Mouse (Mus musculus): ENCODE data around the gene Psmc3.

The Psmc3 gene

DNA sequence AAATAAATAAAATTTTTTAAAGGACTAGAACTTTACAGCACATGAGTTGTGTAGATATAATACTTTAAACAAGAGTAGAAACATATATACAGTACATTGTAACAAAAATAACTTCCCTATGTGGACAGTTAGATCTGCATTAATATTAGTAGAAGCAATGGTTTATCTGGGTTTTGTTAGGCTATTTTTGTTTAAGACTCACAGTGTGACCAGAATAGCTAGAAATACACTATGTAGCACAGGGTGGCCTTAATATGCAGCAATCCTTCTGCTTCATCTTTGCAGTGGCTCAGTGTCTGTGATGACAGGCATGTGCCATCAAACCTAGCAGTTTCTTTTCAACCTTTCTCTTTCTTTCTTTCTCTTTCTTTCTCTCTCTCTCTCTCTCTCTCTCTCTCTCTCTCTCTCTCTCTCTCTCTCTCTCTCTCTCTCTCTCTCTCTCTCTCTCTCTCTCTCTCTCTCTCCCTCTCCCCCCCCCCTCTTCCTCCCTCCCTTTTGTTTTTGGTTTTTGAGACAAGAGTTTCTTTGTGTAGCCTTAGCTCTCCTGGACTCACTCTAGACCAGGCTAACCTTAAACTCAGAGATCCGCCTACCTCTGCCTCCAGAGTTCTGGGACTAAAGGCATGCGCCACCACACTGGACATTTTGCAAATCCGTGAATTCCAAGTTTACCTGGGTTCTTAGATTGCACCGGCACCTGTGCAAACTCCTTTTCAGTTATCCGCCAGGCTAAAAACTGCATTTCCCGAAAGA is 452 bp upstream of the Psmc3 start:
- 0% methylated on average over 6 of the region's 6 CpGs for WGBS

DNA sequence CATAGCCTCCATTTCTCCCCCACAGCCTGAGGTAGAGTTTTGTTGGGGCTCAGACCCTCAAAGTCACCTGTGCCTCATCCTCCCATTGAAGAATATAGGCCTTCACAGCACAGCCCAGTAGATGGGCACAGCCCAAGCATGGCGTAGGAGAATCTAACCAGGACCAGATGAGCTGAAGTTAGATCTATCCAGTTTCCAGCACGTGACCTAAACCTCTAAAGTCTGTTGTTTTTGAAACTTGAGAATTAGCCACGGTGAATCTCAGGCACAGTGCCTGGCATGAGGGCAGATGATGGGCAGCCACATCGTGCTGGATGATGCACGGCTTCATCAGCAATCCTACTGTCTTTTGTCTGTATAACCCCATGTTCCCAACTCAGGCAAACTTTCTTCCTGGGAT is 4.6 kb downstream of the Psmc3 start:
- WGBS: 89% methylated on average over 5 of the region's 5 CpGs

DNA sequence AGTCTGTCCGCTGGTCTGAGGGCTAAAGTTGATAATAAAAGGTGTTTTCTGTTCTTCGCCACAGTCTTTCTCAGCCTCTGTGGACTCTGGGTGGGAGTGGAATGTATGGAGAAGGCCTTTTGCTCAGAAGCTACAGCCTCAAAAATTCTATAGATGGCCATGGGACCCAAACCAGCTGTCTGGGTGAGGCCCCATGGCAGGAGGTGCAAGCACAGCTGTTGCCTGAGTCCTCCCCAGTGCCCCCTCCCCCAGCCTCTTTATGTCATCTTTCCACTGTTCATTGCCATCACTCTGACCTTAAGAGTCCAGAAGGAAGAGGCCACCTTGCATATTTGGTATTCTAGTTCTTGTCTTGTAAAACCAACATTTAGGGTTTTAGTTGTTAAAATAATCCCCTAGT is 5.6 kb downstream of the Psmc3 start:
- WGBS: 93% methylated on average over 2 of the region's 2 CpGs

DNA sequence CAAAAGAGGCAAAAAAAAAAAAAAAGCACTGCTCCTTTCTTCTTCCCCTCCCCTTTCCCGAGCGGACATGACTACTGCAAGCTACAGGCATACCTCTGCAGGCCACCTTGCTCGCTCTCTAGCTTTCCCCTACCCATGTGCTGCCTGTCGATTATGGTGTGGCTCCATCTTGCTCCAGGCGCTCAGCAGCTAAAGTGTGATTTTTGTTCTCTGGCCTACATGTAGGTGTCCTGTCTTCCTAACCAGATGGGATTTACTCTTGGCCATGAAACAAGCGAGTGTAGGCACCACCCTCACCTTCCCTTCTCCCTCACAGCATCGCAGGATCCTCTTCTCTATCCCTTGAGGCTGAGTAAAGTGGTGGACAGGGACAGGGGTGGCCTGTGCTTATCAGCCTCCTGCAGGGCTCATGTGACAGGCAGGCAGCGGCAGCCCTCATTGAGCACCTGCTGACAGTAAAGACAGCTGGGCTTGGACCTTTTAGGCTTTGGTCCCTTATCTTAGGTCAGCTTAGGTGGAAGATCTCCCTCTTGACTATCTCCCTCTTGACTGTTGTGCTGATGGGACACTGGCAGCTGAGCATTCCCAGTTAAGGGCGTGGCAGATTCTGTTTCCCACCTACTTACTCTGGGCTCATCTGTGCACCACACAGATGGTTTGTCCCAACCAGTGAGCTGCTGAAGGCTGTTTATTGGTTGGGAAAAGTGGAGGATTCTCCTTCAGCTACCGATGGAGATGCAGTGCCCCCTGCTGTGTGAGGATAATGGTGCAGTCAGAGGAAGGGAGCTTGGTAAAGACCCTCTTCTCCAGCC is 6.9 kb downstream of the Psmc3 start:
- 54% methylated on average over 10 of the region's 10 CpGs for WGBS

DNA sequence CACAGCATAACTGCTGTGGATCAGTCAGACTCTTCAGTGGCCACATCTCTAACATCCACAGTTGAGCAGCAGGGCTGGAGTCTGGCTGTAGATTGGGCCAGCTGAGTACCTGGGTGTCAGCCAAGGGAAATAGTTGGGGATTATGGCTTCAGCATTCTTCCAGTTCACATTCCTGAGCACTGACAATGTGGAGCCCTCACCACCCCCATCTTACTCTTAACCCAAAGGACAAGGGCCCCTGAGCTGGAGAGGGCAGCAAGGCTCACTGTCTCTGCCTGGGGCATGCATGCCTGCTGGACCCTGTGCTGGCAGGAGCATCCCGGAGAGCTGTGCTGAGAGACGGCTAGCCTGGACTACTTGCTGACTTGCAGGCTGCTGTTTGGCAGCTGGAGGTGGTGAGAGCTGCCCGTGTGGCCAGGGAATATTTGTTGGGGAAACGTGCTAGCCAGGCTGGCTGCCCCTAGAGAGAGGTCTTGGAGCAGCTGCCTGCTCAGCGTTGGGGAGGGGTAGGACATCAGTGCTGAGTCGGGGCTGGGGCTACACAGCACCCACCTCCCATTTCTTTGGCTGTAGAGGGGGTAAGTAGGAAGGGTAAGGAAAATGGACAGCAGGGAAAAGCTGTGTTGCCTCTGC is 8.2 kb downstream of the Psmc3 start:
- 74% methylated on average over 6 of the region's 6 CpGs for WGBS

DNA sequence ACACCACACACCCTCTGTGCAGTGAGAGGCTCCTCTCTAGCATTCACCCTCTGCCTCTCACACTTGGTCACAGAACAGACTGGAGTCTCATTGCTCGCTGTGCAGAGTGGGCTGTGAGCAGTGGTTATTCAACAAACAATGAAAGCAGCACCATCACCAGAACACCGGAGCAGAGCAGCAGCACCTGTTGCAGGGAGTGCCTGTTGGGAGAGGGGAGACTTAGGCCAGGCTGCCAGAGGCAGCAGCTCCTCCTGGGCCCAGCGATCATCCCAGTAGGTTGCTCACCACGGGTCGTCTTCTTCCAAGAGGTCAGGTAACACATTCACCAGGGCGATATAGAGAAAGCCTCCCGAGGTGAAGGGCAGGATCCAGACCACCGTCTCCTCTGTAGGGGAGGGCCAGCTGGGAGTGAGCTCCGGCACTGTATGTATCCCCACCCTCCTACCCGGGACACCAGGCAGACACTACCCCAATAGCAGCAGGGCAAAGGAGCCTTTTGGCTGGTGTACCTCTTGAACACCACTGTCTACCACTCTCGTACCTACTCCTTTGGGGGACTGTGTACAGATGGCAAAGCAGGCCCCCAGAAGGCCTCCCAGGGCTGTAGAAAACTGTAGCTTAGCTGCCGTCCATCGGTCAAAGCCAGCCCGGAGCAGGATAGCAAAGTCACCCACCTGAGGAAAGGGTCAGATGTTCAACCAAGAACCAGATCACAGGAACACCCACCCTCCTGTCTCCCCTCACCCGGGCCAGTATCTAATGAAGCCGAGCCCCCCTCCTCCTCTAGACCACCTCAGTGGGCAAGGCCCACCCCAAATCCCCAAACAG is 9.2 kb downstream of the Psmc3 start:
- WGBS: 87% methylated on average over 16 of the region's 16 CpGs

DNA sequence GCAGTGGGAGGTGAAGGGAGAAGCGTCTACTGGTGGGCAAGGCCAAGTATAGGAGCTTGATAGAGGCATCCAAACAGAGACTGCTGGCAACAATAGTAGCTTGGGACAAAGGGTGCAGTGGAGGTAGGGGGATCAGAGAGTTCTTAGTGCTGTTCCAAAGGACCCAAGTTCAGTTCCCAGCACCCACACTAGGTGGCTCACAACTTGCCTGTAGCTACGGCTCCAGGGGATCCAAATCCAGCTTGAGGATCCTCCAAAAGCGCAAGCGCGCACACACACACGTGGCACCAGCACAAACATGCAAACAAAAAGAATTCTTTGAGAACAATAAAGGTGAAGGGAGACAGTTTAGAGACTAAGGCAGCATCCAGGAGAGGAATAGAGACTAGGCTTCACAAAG is 10.4 kb downstream of the Psmc3 start:
- WGBS: 80% methylated on average over 6 of the region's 6 CpGs

DNA sequence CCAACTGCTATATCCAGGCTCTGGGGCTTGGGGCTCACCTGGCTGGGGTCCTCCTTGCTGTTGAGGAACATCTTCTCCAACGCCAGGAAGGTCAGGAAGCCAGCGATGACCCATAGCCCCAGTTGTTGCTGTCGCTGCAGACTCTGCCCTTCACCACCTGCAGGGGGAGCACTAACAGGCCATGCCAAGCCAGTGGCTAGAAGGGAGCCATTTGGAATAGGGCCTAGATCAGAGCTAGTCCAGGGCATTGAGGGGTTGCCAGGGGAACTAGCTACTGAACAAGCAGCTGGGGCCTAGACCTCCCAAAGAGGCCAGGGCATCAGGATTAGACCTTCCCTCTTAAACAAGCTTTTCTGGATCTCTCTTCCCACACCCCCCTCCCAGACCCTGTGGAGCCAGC is 11.7 kb downstream of the Psmc3 start:
- WGBS: 42% methylated on average over 3 of the region's 3 CpGs

DNA sequence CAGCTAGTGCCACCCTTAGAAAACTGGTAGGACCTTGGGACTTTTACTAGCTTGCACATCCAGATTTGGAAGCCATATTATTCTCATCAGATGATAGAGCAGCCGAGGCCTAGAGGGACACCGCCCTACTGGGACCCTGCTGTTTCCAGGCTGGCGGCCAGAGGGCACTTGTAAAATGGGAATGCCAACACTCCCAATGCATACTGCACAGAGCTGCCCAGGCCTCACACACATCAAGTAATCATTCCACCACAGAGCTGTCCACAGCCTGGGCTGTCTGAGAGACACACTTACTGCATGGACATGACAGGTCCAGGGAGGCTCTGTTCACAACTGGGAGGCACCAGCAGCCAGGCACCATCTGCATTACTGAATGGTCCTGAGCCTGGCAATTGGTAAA is 12.6 kb downstream of the Psmc3 start:
- 76% methylated on average over 3 of the region's 3 CpGs for WGBS

DNA sequence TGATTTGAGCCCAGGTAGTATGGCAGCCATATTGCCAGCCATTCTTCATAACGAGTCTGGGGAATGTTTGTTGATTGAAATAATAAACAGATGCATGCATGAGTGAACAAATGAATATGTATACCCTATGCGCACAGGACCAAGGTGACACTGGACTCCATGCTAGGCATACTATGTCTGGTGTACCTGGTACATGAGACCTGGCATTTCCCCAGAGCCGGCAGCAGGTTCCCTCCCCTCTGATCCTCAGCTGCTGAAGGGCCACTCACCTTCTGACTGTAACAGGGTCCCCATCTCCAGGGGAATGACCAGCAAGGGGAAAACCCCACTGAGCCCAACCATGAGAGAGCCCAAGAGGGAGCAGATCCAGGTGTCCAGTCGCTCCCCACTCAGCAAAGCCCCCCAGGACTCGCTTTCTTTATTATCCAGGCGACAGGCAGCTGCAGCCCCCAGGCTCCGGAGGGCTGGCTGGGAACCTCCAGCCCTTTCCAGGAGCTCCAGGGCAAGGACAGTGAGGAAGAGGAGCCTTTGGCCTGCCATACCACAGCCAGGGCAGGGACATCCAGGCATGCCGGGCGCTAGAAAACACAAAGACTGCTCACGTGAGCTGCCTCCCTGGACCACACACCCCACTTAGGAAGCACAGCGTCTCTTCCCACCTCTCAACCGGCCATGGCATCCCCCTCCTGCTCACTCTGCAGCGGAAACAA is 14.5 kb downstream of the Psmc3 start:
- 68% methylated on average over 13 of the region's 13 CpGs for WGBS

DNA sequence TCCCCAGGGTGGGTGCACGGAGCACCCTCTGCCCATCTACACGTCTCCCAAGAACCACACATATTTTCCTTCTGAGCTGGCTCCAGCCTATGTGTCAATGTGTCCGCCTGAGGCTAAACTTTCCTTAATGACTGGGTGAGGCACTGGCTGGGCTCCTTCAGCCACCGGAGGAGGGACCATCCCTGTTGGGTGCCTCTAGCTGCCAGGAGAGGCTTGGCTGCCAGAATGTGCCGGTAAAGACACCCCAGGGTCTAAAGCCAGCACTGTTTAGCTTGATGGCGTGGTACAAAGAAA is 15.0 kb downstream of the Psmc3 start:
- WGBS: 35% methylated on average over 6 of the region's 6 CpGs

DNA sequence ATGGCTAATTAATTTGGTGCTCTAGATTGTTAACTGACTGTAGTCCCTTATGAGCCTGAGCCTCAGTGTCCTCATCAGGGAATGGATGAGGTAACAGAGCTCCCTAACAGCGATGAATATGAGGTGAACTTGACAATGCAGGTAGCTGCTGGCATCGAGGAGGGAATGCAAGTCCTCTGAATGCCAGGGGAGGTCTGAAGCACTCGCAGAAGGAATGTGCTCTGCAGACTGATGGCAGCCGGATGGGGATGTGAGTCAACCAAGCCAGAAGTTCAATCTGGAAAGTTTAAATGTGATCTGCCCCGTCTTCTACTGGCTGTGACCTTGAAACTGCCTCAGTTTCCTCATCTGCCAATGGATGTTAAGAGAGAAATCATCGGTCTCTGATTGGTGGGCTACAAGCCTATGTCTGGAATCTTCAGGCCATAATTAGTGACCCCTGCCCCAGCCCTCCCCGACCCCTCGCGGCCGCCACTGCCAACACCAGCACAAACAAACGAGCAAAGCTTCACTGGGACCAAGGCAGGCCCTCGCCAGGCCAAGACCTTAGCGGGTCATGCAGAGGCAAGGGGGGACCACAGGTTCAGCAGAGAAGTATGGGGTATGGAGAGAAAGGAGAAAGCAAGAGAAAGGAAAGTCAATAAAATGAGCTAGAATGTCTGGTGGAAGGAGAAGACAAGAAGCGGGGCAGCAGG is 15.6 kb downstream of the Psmc3 start:
- WGBS: 7% methylated on average over 14 of the region's 14 CpGs

DNA sequence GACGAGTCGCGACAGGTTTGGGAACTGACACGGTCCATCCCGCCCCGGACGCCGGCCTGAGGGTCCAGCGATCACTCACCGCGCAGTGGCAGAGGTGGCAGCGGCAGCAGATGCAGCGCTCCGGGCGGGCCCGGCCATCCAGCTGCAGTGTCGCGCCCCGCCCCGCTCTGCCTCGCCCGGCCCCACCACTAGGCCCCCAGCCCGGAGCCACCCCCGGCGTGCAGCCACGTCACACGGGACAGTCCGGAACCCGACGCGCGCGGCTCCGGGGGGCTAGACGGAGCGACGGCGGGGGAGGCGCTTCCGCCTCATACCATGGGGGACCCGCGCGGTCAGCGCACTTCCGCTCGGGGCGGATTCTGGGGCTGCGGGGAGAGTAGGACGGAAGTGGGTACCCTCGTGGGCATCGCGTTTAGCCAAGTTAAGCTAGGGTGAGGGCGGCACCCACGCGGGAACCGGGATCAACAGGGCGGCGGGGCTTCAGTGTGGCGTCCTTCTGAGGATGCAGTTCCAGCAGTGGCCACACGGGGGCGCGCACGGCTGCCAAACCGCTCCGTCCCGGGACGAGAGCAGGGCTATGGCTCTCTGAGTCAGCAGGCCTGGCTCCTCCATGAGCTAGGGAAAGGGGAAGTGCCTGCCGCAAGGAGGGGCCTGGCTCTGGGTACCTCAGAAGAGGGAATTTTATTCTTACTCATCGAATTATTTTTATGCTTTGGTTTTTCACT is 16.4 kb downstream of the Psmc3 start, which contains the start of gene Slc39a13:
Gene Slc39a13, minus strand, starts transcription at position 342 of the 725 bp plus-strand sequence.
- under 1% methylated on average over 69 of the region's 69 CpGs for WGBS

DNA sequence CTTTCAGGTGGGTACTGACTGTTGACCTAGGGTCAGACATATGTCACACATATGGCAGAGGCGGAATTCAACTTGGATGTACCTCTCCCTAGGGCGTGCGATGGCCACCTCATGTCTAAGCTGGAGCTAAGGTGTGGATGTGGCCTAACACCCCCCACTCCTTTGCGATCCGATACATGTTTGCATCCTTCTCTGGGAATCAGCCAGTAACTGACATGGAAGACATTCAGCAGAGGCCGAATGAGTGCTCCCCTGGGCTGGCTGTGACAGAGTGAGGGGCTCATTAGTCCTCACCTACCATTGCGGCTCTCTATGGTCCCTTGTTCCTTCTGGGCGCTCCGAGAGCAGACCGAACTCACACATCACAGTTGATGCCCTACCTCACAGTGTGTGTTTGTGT is 17.2 kb downstream of the Psmc3 start:
- 85% methylated on average over 10 of the region's 10 CpGs for WGBS

DNA sequence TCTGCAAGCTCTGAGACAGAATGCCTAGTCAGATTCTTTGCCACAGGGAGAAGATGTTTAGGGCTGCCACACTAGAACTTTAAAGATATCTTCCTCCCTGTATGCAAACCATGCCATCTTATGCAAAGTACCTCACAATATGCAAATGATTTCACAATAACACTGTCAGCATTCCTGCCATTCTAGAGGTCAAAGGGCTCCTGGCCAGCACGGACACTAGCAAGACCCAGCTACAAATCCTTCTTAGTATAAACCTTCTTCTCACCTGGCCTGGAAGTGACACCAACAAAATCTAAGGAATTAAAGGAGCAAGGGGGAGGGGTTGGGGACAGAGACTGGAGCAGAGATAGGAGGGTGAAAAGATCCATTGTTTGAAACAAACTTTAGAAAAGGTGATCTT is 18.3 kb downstream of the Psmc3 start:
- WGBS: 36% methylated on average over 1 of the region's 1 CpGs

DNA sequence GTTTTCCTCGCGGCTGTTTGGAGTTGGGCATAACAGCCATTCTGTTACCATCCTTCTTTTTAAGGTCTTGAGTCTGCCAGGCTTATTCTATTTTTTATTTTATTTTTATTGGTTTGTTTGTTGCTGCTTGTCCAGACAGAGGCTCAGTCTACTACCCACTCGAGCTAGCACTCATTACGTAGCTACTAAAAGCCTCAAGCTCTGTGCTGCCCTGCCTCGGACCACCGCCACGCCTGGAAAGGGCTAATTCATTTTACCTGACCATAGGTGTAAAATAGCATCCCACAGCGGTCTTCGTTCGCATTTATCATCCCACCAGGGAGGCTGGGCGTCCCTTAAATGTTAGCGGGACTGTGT is 24.1 kb downstream of the Psmc3 start:
- 21% methylated on average over 12 of the region's 12 CpGs for whole genome bisulfite sequencing

DNA sequence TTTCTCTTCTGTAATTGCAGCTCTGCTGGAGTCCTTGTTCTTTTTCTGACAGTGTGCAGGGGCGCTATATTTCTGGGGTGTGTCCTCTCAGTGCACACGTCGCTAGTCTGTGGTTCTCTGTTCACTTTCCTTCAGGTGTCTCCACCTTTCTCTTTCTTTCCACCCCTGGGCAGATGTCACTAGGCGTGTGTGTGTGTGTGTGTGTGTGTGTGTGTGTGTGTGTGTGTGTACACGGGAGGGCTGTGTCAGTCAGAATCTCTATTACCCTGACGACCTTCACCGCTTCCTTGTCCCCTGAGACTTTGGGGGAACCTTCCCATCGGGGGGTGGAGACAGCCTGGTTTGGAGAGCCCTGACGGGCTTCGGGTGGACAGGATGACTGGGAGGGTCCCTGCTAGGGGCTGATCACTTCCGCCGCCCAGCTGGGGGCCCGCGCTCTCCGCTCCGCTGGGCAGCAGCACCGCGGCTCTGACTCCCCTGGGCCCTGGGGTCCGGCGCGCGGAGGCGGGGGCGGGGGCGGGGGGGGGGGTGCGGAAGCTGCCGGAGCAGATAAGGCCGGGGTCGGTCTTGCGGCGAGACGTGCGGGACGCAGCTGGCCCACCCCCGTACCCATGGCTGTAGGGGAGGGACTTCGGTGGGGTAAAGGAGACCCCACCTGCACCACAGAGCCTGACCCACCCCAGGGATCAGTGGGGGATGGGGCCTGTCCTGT is 24.7 kb downstream of the Psmc3 start:
- 3% methylated on average over 36 of the region's 36 CpGs for WGBS

DNA sequence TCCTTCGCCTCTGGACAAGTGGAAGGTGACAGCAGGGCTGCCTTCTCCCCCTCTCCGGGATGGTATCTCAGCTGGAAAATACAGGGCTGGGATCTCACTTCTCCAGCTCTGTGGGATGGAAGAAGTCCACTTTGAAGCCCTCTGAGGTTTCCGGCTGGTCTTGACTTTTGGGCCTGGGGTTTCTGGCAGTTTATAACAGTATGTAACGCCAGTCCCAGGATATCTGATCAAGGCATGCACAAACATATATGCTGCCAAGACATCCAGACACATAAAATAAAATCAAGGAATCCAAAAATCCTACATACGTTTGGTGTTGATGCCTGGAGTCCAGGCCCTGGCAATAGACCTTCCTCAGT is 25.2 kb downstream of the Psmc3 start:
- WGBS: 46% methylated on average over 5 of the region's 5 CpGs

DNA sequence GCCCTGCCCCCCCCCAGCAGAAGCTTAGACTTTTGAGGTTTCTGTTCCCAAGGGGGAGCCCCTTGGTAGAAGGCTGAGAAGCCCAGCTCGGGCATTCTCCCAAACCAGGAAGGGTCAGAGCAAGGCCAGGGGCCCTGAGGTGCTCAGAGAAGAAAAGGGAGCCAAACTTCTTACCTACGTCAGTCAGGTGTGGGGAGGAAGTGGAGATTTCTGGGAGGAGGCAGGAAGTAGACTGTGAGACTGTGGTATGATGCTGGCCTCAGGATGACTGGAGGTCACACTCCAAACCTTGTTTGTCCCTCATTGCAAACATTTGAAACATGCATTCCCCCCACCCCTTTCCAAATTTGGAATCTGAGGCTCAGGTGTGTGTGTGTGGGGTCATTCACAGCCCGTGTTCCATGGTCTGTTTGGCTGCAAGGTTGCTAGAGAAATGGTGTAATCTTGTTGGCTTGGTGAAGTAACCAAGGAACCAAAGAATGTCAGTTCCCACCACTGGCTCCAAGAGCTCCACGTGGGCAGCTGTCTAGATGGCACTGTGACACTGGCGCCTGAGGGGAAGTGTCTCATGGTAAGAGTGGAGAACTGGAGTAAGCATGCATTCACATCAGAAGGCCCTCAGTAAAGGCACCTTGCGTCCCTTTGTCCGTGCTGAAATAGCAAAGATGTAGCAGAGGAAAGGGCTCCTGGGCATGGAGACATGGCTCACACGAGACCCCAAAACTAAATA is 27.1 kb downstream of the Psmc3 start:
- WGBS: 84% methylated on average over 8 of the region's 8 CpGs
